Mouse (Mus musculus): ENCODE results near the gene Rbm38.

Rbm38 gene

DNA sequence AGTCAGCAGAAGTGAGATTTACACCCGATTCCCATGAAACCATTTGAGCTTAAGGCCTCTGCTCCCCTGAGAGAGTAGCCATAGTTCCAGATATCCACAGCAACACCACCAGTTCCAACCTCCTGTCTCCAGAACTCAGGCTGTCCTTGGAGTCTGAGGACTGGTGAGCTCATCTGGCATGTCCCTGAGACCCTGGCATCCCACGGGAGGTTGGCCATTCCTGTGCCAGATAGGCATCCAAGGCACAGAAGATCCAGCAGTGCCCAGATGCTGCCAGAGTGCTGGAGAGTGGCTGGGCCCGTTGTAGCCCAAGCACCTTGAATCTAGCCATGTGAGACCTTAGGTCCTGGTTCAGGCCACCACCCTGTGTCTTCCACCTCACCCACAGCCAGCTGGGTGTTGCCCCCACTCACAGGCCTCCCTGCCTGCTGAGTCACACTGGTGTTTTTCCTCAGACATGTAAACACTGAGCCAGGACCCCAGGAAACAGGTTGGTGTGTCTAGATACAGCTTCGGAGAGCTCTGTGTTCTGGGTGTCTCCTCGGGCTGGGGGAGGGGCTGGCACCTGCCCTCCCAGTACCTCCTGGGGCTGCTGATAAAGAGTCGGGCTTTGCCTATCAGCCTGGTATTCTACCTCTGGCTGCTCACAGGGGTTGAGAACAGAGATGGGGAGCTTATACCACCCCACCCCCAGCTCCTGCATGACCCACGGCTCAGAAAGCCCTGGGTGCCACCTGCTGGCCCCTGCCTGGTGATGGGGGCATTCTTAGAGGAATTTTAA is 17.7 kb downstream of the Rbm38 start:
- DNase-seq, result no peak

DNA sequence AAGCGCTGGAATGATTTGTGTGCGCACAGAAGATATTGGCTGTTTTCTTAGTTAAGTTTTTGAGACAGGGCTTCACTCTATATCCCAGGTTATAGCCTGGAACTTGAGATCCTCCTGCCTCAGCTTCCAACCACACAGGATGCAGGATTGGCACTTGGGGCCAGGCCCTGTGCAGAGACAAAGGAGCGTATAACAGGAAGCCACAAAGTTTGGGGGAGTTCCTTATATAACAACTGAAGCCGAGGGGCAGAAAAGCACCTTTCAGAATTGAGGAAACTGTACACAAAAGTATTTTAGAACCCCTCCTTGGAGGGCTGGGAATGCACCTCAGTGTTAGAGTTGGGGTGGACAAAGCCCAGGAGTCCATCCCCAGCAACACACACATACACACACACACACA is 18.7 kb downstream of the Rbm38 start:
- DNase-seq, result no peak

DNA sequence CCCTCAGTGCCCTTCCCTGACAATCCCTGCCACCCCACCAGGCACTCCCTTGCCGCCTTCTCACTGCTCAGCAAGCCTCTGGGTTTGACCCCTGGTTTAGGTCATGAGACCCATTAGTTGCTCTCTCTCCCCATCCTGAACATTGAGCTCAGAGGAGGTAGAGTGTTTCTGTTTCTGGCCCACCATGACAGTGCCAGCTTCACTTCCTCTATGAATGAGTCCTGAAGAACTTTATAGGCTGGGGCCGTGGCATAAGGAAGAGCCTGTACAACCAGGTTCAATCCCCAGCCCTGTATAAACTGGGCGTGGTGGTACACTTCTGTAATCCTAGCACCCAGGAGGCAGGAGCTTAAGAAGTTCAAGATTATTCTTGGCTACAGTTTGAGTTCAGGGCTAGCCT is 20.5 kb downstream of the Rbm38 start:
- DNase-seq, result no peak

DNA sequence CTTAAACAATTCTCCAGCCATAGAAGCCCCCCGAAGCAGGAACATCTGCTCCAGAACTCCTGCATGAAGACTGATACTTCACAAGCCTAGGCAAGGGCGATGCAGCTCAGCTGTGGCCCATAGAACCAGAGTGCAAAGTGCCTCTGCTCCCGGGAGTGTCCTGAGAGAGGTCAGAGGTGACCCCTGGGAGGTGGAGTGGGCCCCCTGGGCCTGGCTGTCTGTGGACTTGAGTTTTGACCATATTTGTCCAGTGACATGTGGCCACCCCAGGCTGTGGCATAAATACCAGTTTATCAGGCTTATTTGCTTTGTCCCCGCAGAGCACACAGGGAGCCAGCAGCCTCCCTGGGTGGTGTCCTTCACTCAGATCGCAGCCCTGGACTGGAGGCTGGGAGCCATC is 20.9 kb downstream of the Rbm38 start:
- no peak for DNase-seq

DNA sequence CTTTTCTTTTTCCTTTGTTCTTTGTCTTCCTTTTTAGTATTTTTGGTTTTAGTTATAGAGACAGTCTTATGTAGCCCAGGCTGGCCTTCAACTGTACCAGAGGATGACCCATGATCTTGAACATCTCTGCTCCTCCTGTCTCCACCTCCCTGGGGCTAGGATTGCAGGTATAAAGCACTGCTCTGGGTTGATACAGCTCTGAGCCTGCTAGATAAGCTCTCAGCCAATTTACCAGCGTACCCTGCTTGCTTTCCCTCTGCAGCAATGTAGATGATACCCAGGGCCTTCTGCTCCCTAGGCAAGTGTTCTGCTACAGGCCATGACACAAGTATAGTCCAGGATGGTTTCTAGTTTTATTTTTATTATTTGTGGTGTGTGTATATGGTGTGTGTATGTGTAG is 21.6 kb downstream of the Rbm38 start:
- DNase-seq, result no peak

DNA sequence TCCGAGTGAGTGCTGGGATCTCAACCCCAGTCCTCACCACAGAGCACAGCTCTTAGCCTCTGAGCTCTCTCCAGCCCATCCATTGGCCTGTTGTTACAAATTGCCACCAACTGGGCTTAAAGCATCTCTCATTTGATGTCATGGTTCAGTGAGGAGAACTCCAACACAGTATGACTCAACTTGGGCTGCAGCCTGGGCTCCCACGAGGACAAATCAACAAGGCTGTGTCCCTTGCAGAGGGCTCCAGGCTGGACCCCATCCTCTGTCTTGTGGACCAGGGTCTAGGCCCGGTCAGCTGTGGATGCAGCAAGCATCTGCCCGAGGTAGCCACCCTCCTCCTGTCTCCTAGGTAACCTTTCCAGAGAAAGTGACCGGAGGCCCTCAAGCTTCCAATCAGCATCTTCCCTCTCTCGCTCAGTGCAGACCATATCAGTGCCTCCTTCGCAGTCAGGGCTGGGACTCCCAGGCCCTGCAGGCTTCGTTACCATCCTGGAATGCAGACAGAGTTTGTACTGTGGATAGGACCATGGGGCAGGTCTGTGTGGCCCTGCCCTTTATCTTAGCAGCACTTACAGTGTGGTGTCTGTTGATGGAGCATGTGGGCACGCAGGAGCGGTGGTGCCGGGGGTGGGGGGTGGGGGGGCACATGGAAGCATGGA is 22.3 kb downstream of the Rbm38 start:
- no peak for DNase-seq

DNA sequence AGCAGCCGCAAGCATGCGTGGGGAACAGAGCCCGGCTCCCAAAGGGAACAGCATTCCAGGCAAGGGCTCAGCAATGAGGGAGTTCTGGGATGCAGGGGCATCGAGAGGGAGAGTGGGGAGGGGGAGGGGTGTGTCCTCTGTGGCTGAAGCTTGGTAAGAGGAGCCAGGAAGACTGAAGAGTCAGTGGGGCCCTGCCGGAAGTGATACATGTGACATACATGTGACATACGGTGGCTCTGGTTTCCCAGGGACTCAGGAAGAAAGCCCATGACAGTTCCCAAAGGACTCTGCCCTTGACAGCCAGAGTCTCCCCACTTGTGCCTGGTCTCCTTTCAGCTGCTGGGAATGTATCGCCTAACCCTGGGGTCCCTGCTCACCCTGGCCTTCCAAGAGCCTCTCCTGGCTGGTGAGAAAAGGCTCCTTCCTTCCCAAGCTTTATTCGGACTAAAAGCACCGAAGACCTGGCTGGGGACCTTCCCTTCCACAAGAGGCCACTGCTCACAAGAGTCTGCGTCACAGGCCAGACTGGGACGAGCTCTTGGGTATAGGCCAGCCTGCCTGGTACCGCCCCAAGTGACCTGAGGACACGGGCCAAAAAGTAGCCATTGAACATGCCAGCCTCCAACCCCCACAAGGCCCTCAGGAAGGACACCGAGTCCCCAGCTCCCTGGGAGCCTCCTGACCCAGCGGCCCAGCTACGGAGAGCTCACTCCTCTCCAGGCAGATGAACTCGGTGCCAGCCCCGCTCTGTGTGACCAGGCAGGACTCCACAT is 24.1 kb downstream of the Rbm38 start:
- no peak for DNase-seq

DNA sequence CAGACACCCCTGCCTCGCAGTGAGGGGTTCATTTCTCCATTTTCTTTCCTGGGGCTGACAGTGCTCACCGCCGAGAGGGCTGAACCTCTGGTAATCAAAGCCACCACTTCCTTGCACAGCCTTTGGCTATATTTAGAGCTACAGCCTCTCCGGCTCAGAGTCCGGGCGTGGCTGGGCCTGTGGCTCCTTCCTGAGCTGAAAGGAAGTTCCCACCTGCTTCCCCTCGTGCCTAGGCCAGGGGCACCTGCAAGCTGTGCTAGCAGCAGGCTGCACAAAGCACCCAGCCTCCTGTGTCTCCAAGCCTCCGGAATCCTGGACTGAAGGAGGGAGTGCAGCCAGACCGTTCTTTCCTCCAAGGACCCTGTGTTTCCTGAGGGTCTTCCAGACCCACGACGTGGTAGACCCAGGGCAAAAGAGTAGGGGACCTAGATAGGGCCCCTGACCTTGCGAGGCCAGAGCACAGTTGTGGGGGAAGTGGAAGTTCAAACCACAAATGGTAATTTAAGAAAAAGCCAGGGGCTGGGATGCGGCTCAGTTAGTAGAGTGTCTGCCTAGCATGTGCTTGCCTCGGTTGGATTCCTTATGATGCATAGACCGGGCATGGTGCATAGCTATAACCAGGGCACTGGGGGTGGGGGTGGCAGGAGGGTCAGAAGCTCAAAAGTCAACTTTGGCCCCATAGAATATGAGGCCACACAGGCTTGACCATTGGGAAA is 26.4 kb downstream of the Rbm38 start:
- DNase-seq, result peak; percentile 86

DNA sequence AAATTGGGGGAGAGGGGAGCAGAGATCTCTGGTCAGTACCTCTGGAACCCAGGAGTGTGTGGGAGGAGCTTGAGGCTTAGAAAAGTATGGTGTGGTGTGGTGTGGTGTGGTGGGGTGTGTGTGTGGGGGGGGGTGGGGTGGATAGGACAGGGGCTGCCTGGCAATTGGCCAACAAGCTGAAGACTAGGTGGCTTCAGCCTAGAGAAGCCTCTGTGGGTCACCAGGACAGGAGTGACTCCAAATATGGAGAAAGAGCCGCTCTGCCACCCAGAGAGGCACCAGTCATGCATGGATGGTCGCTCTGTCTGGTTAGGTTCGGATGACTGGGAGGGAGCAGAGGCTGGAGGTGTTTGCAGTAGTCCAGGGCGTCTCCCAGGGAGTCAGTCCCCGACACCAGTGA is 27.2 kb downstream of the Rbm38 start:
- no peak for DNase-seq

DNA sequence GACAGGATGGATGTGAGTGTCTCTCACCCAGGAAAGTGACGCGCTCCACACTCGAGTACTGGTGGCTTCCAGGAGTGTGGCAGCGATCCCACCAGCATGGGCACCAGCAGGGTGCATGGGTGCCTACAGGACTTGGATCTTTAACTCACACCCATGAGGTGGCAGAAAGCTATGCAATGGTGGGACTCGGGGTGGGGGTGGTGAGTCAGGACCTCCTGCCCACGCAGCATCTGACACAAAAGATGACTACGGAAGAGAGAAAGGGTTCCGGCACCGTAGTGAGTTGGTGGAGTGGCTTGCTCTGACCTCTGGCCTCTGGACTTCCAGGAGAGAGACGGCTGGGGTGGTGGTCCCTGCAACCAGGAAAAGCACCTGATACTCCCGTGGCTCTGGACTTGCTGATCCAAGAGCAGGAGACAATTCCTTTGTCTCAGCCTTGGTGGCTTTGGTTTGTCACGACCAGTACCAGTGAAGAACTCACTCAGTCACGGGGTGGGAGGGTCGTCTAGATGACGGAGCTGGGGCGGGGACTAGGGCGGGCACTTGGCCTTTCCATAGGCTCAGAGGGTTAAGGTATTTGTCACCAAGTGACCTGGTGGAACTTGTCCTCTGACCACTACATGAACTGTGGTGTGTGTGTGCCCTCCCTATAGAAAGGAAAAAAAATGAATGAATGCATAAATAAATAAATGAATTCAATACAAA is 27.9 kb downstream of the Rbm38 start:
- DNase-seq, result peak; percentile 1

DNA sequence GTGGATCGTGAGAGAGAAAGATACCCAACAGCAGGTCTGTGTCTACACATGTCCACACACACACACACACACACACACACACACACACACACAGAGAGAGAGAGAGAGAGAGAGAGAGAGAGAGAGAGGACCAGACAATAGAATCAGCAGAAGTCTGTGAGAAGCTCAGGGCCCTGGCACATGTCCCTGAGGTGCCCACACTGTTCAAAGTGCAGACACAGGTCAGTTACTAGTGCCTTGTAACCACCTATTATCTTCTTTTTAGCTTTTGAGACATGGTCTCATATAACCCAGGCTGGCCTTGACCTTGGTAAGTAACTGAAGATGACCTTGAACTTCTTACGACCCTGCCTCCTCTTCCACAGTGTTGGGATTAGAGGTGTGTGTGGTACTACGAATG is 28.9 kb downstream of the Rbm38 start:
- DNase-seq, result no peak

DNA sequence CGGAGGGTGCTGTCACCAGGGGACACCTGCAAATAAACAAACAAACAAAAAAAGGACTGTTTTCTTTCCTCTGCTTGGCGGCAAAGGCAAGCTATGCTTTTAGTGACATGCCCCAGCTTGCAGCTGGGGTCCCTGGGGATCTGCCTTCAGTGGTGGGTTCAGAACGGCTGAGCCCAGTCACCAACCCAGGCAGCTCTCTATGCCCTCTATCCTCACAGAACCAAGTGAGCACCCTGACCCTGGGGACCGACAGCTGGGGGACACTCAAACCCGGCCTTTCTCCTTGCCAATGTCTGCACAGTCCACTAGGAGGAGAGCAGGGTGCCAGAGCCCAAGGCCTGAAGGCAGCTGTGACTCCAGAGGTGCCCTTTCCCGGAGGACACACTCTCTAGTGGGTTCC is 29.5 kb downstream of the Rbm38 start:
- DNase-seq, result no peak

DNA sequence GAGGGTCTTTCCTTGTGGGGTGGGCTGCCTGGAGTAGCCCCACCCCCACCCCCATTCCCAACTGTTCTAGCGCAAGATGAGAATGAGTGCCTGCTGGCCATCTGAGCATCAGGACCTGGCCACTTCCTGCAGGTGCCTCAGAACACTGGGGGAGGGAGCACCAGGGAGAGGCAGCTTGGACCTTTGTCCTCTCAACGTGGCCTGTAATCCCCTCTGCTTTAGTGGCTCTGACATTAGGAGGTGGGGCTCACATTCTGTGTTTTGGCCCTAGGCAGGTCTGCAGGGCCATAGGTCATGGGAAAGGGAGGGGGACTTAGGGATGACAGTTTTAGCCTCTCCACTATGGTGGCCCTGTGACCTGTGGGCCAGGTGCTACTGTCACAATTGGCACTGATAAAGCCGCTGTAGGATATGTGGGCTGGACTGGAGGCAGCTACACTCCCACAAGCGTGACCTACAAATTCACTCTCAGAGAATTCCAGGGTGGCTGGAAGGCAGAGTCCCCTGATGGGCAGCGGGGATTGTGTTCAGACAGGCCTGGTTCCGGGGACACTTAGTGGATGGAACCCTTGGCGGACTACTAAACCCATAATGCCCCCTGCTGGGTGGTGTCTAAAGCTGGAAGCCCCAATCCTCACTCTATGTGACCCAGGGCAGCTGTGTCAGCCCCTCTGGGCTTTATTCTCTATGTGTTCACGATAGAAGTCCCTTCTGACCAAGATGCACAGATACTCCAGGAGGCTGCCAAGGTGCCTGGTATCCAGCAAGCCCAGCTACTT is 30.5 kb downstream of the Rbm38 start:
- DNase-seq, result no peak

DNA sequence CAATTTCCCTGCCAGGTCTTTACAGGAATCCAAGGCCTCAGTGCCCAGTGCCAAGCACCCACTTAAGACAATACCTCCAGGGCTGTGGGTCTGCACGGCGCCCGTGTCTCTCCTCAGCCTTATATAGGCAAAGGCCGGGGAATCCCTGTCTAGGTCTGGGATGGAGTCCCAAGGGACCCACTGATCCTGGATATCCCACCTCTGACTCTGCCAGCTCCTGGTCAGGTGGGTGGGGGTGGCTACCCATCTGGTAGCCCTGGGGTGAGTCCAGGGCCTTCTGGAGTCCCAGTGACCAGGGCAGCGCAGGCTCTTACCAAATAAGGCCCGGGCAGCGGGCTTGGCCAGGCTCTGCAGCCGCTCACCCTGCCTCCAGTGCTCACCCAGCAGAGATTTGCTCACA is 32.6 kb downstream of the Rbm38 start:
- no peak for DNase-seq

DNA sequence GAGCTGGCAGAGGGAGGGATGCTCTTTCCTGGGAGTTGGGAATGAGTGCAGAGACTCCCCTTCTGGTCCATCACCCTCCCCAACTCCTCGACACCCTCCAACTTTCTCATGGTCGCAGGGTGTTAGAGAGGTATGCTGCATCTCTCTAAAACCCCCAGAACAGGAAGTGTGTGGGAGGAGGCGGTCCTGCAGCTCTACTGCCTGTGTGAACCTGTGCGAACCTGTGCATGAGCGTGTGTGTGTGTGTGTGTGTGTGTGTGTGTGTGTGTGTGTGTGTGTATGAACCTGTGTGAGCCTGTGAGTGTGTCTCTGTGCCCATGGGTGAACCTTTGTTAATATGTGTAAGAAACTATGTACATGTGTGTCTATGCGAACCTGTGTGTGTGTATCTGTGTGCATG is 33.5 kb downstream of the Rbm38 start:
- peak; percentile 67 for DNase-seq

DNA sequence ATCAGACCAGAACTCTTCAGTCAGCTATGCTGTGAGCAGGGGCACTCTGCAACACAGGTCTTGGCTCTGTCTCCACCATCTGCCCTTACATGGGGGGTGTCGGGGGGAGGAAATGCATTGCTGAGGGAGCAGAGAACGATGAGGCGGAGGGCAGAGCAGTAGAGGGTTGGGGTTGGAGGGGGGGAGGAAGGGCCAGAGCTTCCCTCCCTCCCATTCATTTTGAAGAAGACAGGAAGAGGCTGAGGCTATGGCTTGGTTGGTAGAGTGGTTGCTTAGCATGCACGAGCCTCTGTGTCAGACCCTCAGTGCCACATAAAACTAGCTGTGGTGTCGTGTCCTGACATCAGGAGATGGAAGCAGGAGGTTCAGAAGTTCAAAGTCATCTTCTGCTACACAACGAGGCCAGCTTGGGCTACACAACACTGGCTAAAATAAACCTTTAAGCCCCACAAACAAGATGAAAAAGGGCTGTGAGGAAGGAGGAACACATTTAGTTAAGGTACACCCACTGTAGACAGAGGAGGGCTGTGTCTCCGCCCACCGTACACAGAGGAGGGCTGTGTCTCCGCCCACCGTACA is 36.1 kb downstream of the Rbm38 start:
- no peak for DNase-seq

DNA sequence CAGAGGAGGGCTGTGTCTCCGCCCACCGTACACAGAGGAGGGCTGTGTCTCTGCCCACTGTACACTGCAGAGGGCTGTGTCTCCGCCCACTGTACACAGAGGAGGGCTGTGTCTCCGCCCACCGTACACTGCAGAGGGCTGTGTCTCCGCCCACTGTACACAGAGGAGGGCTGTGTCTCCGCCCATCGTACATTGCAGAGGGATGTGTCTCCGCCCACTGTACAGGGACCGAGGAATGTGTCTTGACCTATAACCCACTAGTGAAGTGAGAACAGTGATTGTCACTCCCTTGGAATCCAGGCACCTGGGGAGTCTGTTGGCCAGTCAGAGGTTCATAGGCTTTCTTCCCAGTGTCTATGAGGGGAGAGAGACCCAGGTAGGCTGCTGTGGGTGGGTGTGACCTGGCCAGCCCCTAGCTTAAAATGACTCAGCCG is 36.6 kb downstream of the Rbm38 start:
- no peak for DNase-seq

DNA sequence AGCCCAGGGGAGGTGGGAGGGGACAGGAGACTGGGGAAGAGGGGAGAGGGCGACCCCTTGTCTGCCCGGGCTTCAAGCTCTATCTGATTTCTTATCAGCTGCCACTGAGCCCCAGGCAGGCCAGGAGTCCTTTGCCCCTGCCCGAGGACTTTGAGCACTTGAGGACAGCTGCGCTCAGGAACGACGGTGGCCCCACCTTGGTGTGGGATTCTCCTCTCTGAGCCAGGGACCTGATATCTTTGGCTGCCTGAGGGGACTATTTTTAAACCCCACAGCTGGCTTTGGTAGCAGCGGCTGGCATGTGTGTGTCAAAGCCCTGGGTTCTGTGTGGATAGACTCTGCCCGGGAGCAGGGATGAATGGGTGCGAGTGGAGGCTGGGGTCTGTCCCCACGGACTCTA is 37.3 kb downstream of the Rbm38 start:
- DNase-seq, result no peak

DNA sequence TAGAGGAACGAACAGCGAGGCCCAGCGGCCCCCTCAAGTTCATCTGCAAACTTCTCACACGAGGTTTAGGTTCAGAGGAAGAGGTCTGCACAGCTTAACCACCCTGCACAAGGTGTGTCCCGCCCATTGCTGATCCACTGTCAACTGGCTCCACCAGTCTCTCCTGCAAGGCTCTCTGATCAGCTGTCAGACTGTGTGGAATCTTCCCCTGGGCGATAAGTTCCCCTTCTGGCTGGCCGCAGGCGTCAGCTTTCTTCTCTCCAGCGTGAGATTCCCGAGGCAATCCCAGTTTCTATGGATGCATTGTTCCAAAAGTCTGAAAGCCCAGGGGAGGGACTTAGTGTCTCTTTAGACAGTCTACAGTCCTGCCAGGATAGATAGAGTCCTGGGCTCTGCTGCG is 38.0 kb downstream of the Rbm38 start:
- no peak for DNase-seq

DNA sequence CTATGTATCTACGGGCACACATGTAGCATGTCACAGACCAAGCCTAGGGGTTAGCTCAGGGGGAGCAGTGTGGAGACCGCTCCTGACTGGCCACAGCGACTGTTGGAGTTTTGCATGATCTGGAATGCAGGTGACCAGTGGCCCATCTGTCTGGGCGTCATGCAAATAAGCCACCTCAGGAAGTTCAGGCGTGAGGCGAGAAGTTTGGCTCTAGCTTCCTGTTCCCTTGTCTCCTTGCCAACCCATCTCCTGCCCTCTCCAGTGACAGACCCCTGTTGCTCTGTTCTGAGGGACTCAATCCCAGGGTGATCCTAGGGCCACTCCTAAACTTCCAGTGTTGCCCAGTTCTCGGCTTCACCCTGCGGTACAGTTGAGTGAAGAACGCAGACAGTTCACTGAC is 40.2 kb downstream of the Rbm38 start:
- DNase-seq, result no peak

Data from thymus, postnatal 25 days (tissue).